Mouse (Mus musculus) lung, postnatal 0 days (tissue): ENCODE measurements around the gene Olfr114. TPM values are rescaled to one million over a fixed set of nuclear protein-coding genes. Genes with fewer than 3 reads are reported as not detected.

Source experiments
- ATAC-seq: fragments of 200-750 bp; cut with Nextera tagmentation; 2 replicates; pipeline ENCODE4 v1.8.0; 2017; ENCODE audit warnings: moderate library complexity
- DNase-seq: peaks from one replicate; pipeline ENCODE4 v3.0.0-alpha.2; 2016; ENCODE audit warnings: low spot score
- H3K27ac ChIP-seq: fragments of 300-500 bp; sonication (generic); 2 replicates; pipeline ENCODE4 v1.5.1; 2014; ENCODE audit warnings: antibody characterized with exemption, mild to moderate bottlenecking, low read length, mixed read lengths
- H3K27me3 ChIP-seq: fragments of 300-500 bp; sonication (generic); replicated peaks from 2 replicates; pipeline ENCODE4 v1.6.1; 2014; ENCODE audit warnings: low read length, mixed read lengths; ENCODE audit not compliant: insufficient read depth
- H3K36me3 ChIP-seq: fragments of 300-500 bp; sonication (generic); 2 replicates; pipeline ENCODE4 v1.6.1; 2014; ENCODE audit warnings: low read length, mixed read lengths; ENCODE audit not compliant: insufficient read depth
- H3K4me1 ChIP-seq: fragments of 300-500 bp; sonication (generic); 2 replicates; pipeline ENCODE4 v1.6.1; 2014; ENCODE audit warnings: antibody characterized with exemption, low read depth, low read length, mixed read lengths; ENCODE audit not compliant: insufficient read depth
- H3K4me2 ChIP-seq: fragments of 300-500 bp; sonication (generic); replicated peaks from 2 replicates; pipeline ENCODE4 v1.6.1; 2014; ENCODE audit warnings: low read depth, mild to moderate bottlenecking, low read length, moderate library complexity, mixed read lengths
- H3K4me3 ChIP-seq: fragments of 300-500 bp; sonication (generic); 2 replicates; pipeline ENCODE4 v1.5.1; 2014; ENCODE audit warnings: low read depth, low read length
- H3K9ac ChIP-seq: fragments of 300-500 bp; sonication (generic); replicated peaks from 2 replicates; pipeline ENCODE4 v1.6.1; 2014; ENCODE audit warnings: low read depth, mild to moderate bottlenecking
- H3K9me3 ChIP-seq: fragments of 300-500 bp; sonication (generic); 2 replicates; pipeline ENCODE4 v1.6.1; 2016; ENCODE audit warnings: low read length, mixed read lengths
- CTCF ChIP-seq: IDR thresholded peaks from 2 replicates; pipeline ENCODE4 v1.5.1; 2016; ENCODE audit warnings: antibody characterized with exemption, mild to moderate bottlenecking
- EP300 ChIP-seq: IDR thresholded peaks from 2 replicates; pipeline ENCODE4 v1.6.1; 2016; ENCODE audit warnings: antibody characterized with exemption, mild to moderate bottlenecking, control low read depth
- WGBS: fragments of 180-500 bp; shearing (Covaris S2); extraction: QIAGEN DNeasy Blood & Tissue Kit; methylation state at CpG from one replicate; pipeline ENCODE4 v1.1.7; 2014; 5-methylcytosine and 5-hydroxymethylcytosine counted together
- polyA plus RNA-seq: library from polyadenylated mRNA; unstranded; fragments of >200 nt; fragmentation: Nextera tagmentation; extraction: Ambion mirVana; gene quantifications from 2 replicates; pipeline ENCODE4 v1.2.1, GENCODE M21; 2015

Olfr114 gene
- not detected in 2 replicates for polyA plus RNA-seq

DNA sequence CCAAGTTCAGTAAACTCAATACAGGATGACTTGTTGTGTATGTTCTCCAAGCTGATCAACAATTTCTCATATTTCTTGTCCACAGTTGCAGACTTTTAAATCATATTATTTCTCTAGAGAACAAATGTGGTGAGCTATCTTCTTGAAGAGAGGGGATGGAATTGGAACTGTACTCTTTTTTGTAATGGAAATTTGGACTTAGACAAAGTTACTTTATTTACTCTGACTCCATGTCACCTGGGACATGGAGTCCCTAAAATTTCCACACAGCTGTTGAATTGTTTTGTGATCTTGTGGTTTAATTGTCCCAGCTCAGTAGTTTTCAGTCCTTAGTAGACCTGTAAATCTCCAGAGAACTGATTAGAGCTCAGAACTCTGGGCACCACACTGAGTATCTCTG is at the start of gene Olfr114:
TSS of gene Olfr114 (minus strand) at position 101 of the 400 bp plus-strand sequence.
- no peak for TF ChIP-seq EP300
- TF ChIP-seq CTCF, result no peak
- ATAC-seq (no peak), DNase-seq (no peak)
- Histone ChIP-seq H3K4me1 (no peaks in the 10 kb centered on the region), H3K4me3 (no peak within 1 kb of the TSS), H3K27me3 (no peaks in the 10 kb centered on the region), H3K4me2 (no peak within 1 kb of the TSS), H3K36me3 (no peaks in the 10 kb centered on the region), H3K27ac (no peak within 1 kb of the TSS), H3K9ac (no peak within 1 kb of the TSS), H3K9me3 (no peaks in the 10 kb centered on the region)

DNA sequence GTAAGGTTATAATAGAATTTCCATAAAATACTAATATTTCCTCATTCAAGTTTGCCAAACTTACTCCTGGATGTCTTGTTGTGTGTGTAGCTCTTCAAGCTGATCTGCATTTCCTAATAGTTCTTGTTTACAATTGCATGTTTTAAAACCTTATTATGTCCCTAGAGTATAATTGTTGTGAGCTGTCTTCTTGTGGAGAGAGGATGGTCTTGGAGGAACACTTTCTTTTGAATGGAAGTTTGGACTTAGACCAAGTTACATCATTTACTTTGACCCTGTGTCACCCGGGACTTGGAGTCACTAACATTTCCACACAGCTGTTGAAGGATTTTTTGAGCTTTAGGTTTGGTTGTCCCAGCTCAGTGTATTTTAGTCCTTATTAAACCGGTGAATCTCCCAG is 34.5 kb upstream of the Olfr114 start, which contains the start of the genes Olfr115 and Olfr116:
TSS of gene Olfr115 (minus strand) at position 101 of the 400 bp plus-strand sequence.
TSS of gene Olfr116 (minus strand) at position 191 of the 400 bp plus-strand sequence.
- no peaks in the 10 kb centered on the region for H3K27me3 ChIP-seq
- no peak within 1 kb of the TSS for H3K4me3 ChIP-seq
- DNase-seq (no peak), ATAC-seq (no peak)
- H3K36me3 ChIP-seq, result no peaks in the 10 kb centered on the region
- no peak within 1 kb of the TSS for H3K27ac ChIP-seq
- H3K9me3 ChIP-seq, result no peaks in the 10 kb centered on the region
- WGBS, result 67% methylated on average over 2 of the region's 2 CpGs
- H3K4me1 ChIP-seq, result no peaks in the 10 kb centered on the region
- no peak within 1 kb of the TSS for H3K9ac ChIP-seq
- TF ChIP-seq EP300 (no peak), CTCF (no peak)
- no peak within 1 kb of the TSS for H3K4me2 ChIP-seq

DNA sequence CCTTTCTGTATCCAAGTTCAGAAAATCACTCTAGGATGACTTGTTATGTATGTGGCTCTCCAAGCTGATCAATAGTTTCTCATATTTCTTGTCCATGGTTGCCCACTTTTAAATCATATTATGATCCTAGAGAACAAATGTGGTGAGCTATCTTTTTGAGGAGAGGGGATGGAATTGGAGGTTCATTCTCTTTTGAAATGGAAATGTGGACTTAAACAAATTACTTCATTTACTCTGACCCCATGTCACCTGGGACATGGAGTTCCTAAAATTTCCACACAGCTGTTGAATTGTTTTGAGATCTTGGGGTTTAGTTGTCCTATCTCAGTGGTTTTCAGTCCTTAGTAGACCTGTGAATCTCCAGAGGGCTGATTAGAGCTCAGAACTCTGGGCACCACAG is 15.0 kb downstream of the Olfr114 start, which contains the start of gene Olfr113:
TSS of gene Olfr113 (minus strand) at position 101 of the 400 bp plus-strand sequence.
- Histone ChIP-seq H3K27me3 (no peaks in the 10 kb centered on the region), H3K4me3 (no peak within 1 kb of the TSS), H3K9me3 (no peaks in the 10 kb centered on the region), H3K4me2 (no peak within 1 kb of the TSS), H3K27ac (no peak within 1 kb of the TSS), H3K36me3 (no peaks in the 10 kb centered on the region), H3K4me1 (no peaks in the 10 kb centered on the region), H3K9ac (no peak within 1 kb of the TSS)
- ATAC-seq (no peak), DNase-seq (no peak)
- TF ChIP-seq CTCF (no peak), EP300 (no peak)

DNA sequence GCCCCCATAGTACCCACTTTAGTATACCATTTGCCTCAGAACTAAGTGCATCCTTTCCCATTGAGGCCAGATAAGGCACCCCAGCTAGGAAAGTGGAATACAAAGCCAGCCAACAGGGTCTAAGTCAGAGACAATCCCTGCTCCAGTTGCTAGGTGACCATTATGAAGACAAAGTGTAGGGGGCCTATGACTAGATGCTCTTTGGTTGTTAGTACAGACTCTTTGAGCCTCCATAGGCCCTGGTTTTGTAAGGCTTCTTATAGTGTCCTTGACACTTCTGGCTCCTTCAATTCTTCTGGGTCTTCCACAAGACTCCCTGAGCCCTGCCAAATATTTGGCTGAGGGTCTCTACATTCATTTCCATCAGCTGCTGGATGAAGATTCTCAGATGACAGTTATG is 23.2 kb downstream of the Olfr114 start, which contains the start of gene Olfr112:
TSS of gene Olfr112 (minus strand) at position 101 of the 400 bp plus-strand sequence.
- Histone ChIP-seq H3K27me3 (no peaks in the 10 kb centered on the region), H3K4me1 (no peaks in the 10 kb centered on the region), H3K9me3 (no peaks in the 10 kb centered on the region), H3K27ac (no peak within 1 kb of the TSS), H3K4me3 (no peak within 1 kb of the TSS), H3K9ac (no peak within 1 kb of the TSS), H3K36me3 (no peaks in the 10 kb centered on the region), H3K4me2 (no peak within 1 kb of the TSS)
- ATAC-seq (no peak), DNase-seq (no peak)
- TF ChIP-seq CTCF (no peak), EP300 (no peak)

DNA sequence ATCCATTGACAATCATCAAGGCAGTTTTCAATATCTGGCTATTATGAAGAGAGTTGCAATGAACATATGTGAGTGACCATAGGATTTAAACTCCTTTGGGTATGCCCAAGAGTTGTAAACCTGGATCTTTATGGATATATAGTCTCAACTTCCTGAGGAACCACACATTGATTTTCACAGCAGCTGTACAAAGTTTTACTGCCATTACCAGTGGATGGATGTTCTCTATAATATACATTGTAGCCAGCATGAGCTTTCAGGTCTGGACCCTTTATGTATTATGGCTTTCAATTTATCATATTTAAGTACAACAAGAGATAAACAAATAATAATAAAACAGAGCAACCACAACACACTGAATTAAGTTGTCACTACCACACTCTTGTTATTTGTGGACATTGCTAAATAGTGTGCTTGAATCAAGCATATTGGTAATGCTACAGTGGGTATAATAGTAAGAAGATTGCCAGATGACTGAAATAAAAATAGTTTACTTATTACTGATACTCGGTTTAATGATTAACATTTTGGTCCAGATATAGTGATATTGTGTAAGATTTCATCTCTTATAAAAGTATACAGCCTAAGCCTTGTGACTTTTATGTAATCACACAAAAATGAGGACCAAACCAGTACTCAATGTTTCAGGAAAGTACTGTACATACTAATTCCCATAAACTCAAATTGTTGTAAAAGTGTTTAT is 33.5 kb downstream of the Olfr114 start:
- no peaks in the 10 kb centered on the region for H3K9me3 ChIP-seq

DNA sequence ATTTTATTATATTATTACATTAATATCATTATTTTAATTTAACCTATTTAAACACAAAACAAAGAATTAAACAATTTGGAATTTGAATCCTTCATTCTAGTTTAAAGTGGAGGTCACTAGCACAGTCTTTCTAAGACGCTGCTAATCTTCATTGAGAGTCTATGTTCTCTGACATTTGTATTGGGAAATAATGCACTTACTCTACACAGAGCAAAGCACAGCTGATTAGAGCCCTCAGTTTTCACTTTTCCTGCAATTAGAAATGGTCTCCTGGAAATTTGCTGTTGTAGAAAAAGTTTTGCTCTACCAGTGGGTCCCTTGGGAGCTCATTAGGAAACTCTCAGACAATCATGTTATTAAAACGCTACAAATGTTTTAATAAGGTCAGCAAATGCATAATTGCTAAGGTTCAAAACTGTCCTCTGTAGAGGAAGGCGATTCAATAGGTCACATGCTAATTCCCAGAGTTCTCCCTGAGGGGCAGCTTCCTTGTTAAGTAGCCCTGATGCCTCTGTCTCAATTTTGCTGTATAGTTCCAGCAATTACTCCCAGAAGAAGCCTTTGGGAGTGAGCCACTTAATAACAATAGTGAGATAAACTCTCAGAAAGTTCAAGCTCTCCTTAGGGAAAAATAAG is 48.6 kb downstream of the Olfr114 start:
- Histone ChIP-seq H3K27ac (no peak overlapping the region), H3K9me3 (no peaks in the 10 kb centered on the region)
- WGBS, result 44% methylated on average over 3 of the region's 3 CpGs

More for the DNA sequence above, 33.5 kb downstream of the Olfr114 start:
- ATAC-seq (no peak), DNase-seq (no peak)
- Histone ChIP-seq H3K4me1 (no peaks in the 10 kb centered on the region), H3K27ac (no peak overlapping the region), H3K4me3 (no peak overlapping the region), H3K4me2 (no peak overlapping the region), H3K36me3 (no peaks in the 10 kb centered on the region), H3K9ac (no peak overlapping the region), H3K27me3 (no peaks in the 10 kb centered on the region)
- no peak for TF ChIP-seq CTCF
- no peak for TF ChIP-seq EP300
- 53% methylated on average over 1 of the region's 1 CpGs for WGBS

More for the DNA sequence above, 48.6 kb downstream of the Olfr114 start:
- Histone ChIP-seq H3K4me2 (no peak overlapping the region), H3K36me3 (no peaks in the 10 kb centered on the region), H3K4me1 (no peaks in the 10 kb centered on the region), H3K4me3 (no peak overlapping the region), H3K9ac (no peak overlapping the region), H3K27me3 (no peaks in the 10 kb centered on the region)
- ATAC-seq (no peak), DNase-seq (no peak)
- TF ChIP-seq EP300 (no peak), CTCF (no peak)
